Mouse (Mus musculus) stomach, embryonic 14.5 days (tissue): ENCODE measurements around the gene Unc79. TPM values are rescaled to one million over a fixed set of nuclear protein-coding genes. Genes with fewer than 3 reads are reported as not detected.

Source experiments
- ATAC-seq: fragments of 200-750 bp; cut with Nextera tagmentation; 2 replicates; pipeline ENCODE4 v1.8.0; 2017; ENCODE audit warnings: low read depth, moderate TSS enrichment; ENCODE audit not compliant: insufficient number of reproducible peaks, insufficient read depth, low FRiP score
- H3K27ac ChIP-seq: fragments of 300-500 bp; sonication (generic); 2 replicates; pipeline ENCODE4 v1.5.1; 2014; ENCODE audit warnings: mild to moderate bottlenecking, low read length, moderate library complexity, mixed read lengths
- H3K27me3 ChIP-seq: fragments of 300-500 bp; sonication (generic); 2 replicates; pipeline ENCODE4 v1.6.1; 2014; ENCODE audit warnings: low read length, control low read depth, mixed read lengths; ENCODE audit not compliant: control insufficient read depth, insufficient read depth
- H3K36me3 ChIP-seq: fragments of 300-500 bp; sonication (generic); 2 replicates; pipeline ENCODE4 v1.6.1; 2014; ENCODE audit warnings: mild to moderate bottlenecking, control low read depth, low read length, moderate library complexity, mixed read lengths; ENCODE audit not compliant: control insufficient read depth, insufficient read depth
- H3K4me1 ChIP-seq: fragments of 300-500 bp; sonication (generic); 2 replicates; pipeline ENCODE4 v1.6.1; 2014; ENCODE audit warnings: low read length, control low read depth, mixed read lengths; ENCODE audit not compliant: control insufficient read depth, insufficient read depth
- H3K4me2 ChIP-seq: fragments of 300-500 bp; sonication (generic); replicated peaks from 2 replicates; pipeline ENCODE4 v1.6.1; 2014; ENCODE audit warnings: low read depth, low read length, control low read depth
- H3K4me3 ChIP-seq: fragments of 300-500 bp; sonication (generic); 2 replicates; pipeline ENCODE4 v1.5.1; 2014; ENCODE audit warnings: low read depth, low read length, control low read depth
- H3K9ac ChIP-seq: fragments of 300-500 bp; sonication (generic); replicated peaks from 2 replicates; pipeline ENCODE4 v1.6.1; 2014; ENCODE audit warnings: low read depth, mild to moderate bottlenecking, control low read depth, low read length, moderate library complexity, mixed read lengths
- H3K9me3 ChIP-seq: fragments of 300-500 bp; sonication (generic); 2 replicates; pipeline ENCODE4 v1.6.1; 2016; ENCODE audit warnings: low read depth, low read length, control low read depth; ENCODE audit not compliant: control insufficient read depth
- WGBS: fragments of 180-500 bp; shearing (Covaris S2); extraction: QIAGEN DNeasy Blood & Tissue Kit; methylation state at CpG from one replicate; pipeline ENCODE4 v1.1.7; 2014; 5-methylcytosine and 5-hydroxymethylcytosine counted together
- polyA plus RNA-seq: library from polyadenylated mRNA; unstranded; fragments of >200 nt; fragmentation: Nextera tagmentation; extraction: Ambion mirVana; gene quantifications from 2 replicates; pipeline ENCODE4 v1.2.1, GENCODE M21; 2014

Unc79 gene
- polyA plus RNA-seq, 1 experiment from 2014 or later, result 1.1 TPM

DNA sequence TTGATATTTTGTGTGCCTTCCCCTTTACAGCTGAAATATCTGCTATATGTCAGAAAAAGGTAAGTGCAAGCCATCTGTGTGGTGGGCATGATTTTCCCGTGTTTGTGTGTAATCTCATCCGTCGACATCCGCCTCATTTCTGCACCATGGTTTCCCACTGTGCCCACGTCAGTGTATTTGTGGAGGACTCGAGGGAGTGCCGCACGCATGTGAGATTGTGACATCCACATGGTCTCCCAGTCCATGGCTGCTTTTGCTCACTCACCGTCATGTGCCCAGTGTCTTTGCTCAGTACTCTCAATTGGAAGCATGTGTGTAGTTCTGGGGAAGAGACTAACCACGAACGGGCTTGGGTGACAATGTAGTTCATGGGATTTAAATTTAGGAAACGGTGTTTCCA is 101.2 kb downstream of the Unc79 start:
- Histone ChIP-seq H3K36me3 (no peaks in the 10 kb centered on the region), H3K4me1 (no peaks in the 10 kb centered on the region), H3K9me3 (no peaks in the 10 kb centered on the region), H3K27me3 (no peaks in the 10 kb centered on the region), H3K9ac (no peak overlapping the region), H3K4me3 (no peak overlapping the region), H3K4me2 (no peak overlapping the region), H3K27ac (no peak overlapping the region)
- ATAC-seq, result no peak
- 94% methylated on average over 12 of the region's 12 CpGs for WGBS

DNA sequence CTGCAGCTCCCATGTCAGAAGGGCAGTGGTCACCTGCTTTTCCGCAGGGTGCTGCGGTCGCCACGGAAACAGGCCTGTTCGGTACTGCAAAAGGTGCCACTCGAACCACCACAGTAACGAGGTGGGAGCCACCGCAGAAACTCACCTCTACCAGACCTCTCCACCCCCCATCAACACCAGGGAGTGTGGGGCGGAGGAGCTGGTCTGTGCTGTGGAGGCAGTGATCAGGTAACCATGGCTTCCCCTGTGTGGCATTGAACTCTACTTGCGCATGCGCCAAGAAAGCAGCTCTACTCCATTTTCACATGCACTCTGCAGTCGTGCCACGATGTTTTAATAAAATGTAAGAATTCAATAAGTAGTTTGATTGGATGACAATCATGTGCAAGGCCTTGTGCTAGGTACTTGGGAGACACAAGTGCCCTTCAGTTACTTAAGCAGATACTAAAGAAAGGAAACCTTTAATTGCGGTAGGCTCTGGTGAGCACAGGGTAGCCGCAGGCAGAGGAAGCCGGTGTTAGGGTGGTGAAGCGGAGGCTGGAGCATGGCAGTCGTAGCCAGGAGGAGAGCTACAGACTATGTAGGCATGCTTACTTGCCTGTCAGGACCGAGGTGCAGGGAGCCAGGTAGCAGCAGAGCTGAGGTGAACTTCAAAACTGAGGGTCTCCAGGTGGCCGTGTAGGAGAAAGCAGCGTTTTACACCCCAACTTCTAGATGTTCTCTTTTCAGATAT is 110.8 kb downstream of the Unc79 start:
- no peak for ATAC-seq
- no peak overlapping the region for H3K4me3 ChIP-seq
- 81% methylated on average over 21 of the region's 21 CpGs for WGBS

DNA sequence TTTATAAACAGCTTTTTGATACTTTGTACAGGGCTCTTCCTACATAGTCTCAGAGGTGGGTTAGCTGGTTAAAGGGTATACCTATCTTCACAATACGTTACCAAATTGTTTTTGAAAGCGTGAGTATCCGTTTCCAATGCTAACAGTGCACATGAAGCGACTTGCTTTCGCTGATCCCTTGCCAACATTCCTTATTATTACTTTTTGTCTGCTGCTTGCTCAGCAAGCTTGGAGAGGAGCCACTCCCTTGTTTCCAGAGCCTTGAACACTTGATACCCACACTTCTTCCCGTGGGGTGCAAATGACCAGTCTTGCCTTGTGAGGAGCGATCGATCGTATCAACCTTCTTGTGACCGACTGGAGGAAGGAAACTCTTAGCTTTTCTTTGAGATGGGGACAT is 112.1 kb downstream of the Unc79 start:
- H3K4me2 ChIP-seq, result no peak overlapping the region
- H3K9ac ChIP-seq, result no peak overlapping the region
- WGBS, result 80% methylated on average over 10 of the region's 10 CpGs
- H3K36me3 ChIP-seq, result no peaks in the 10 kb centered on the region
- no peaks in the 10 kb centered on the region for H3K27me3 ChIP-seq
- no peak for ATAC-seq
- no peak overlapping the region for H3K4me3 ChIP-seq
- no peaks in the 10 kb centered on the region for H3K4me1 ChIP-seq
- no peak overlapping the region for H3K27ac ChIP-seq
- no peaks in the 10 kb centered on the region for H3K9me3 ChIP-seq

More for the DNA sequence above, 110.8 kb downstream of the Unc79 start:
- no peak overlapping the region for H3K4me2 ChIP-seq
- no peak overlapping the region for H3K9ac ChIP-seq
- no peak overlapping the region for H3K27ac ChIP-seq
- no peaks in the 10 kb centered on the region for H3K9me3 ChIP-seq
- H3K36me3 ChIP-seq, result no peaks in the 10 kb centered on the region
- no peaks in the 10 kb centered on the region for H3K4me1 ChIP-seq
- H3K27me3 ChIP-seq, result no peaks in the 10 kb centered on the region

DNA sequence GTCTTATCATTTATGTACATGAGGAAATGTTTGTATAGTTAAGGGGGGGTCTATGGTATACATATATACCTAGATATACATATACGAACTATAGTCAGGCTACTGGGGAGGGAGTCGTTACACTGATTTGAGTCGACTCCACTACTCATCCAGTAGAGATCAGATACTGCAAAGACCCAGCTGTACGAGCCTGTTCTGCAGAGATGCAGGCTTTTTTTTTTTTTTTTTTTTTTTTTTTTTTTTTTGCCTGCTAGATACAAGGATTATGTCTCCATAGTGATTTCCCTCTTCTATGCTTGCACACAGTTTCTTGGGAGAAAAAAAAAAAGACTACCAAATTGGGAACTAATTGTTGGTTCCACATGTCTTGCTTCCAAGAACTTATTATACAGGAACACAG is 113.5 kb downstream of the Unc79 start:
- 55% methylated on average over 4 of the region's 4 CpGs for WGBS

DNA sequence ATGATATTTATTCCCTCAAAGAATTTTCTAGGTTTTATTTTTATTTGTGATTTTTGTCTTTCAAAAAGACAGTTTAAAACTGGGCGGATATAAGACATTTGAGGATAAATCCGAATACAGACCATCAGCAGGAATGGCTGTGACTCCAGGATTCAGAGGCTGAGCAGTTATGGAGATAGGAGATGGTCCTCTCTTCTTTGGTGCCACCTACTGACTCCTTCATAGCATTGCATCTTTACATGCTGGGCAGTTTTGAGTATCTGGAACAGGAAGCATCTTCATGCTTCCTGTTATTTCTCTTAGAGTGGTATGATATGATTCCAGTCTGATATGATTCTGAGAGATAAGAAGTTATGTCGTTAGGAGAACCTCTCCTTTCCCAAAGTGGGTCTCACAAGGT is 116.3 kb downstream of the Unc79 start:
- Histone ChIP-seq H3K4me2 (no peak overlapping the region), H3K4me1 (no peaks in the 10 kb centered on the region), H3K4me3 (no peak overlapping the region), H3K27ac (no peak overlapping the region), H3K27me3 (no peaks in the 10 kb centered on the region), H3K9ac (no peak overlapping the region), H3K36me3 (no peaks in the 10 kb centered on the region), H3K9me3 (no peaks in the 10 kb centered on the region; the same call in 1 of the 2 replicates)
- 0 out of 2 replicates have a peak, but pooled peaks have one; percentile 49 for ATAC-seq
- WGBS, result 12% methylated on average over 3 of the region's 3 CpGs

More for the DNA sequence above, 113.5 kb downstream of the Unc79 start:
- no peaks in the 10 kb centered on the region for H3K27me3 ChIP-seq
- H3K4me2 ChIP-seq, result no peak overlapping the region
- H3K4me3 ChIP-seq, result no peak overlapping the region
- H3K9ac ChIP-seq, result no peak overlapping the region
- no peaks in the 10 kb centered on the region for H3K9me3 ChIP-seq
- no peak for ATAC-seq
- H3K27ac ChIP-seq, result no peak overlapping the region
- no peaks in the 10 kb centered on the region for H3K36me3 ChIP-seq
- H3K4me1 ChIP-seq, result no peaks in the 10 kb centered on the region

DNA sequence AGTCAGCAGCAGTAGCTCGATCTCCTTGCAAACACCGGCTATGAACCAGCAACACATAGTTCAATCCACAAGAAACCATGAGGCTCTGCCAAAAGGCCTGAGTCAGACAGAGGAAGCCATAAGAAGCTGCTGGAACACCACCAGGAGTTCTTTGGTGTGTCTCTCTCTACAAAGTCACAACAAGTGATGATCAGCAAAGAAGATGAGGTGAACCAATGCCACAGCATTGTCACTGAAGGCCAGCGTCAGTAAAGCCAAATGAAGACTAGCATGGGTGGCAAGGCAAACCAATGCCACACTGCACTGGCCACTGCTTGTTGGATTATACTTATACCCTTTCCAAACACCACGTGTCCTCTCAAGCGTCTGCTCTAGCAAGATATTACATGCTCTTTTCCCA is 119.5 kb downstream of the Unc79 start:
- H3K9me3 ChIP-seq, result no peaks in the 10 kb centered on the region; the same call in 1 of the 2 replicates
- H3K27me3 ChIP-seq, result no peaks in the 10 kb centered on the region
- no peaks in the 10 kb centered on the region for H3K4me1 ChIP-seq
- H3K4me3 ChIP-seq, result no peak overlapping the region
- no peak overlapping the region for H3K4me2 ChIP-seq
- no peak overlapping the region for H3K27ac ChIP-seq
- no peak for ATAC-seq
- no peaks in the 10 kb centered on the region for H3K36me3 ChIP-seq
- WGBS, result 85% methylated on average over 5 of the region's 5 CpGs
- no peak overlapping the region for H3K9ac ChIP-seq

DNA sequence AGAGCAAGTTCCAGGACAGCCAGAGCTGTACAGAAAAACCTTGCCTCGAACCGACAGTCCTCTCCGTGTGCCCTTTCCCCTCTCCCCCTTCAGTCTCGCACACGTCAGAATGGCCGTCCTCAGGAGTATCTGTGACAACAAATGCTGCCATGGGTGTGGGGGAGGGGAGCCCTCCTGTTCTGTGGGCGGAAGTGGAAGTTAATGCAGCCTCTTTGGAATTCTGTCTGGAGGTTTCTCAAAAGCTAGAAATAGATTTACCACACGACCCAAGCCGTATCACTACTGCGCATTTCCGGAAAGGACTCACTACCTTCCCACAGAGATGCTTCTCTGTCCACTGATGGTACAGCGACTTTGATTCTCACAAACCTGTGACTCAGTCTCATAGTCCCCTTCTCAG is 120.9 kb downstream of the Unc79 start:
- Histone ChIP-seq H3K9ac (no peak overlapping the region), H3K36me3 (no peaks in the 10 kb centered on the region), H3K27ac (no peak overlapping the region), H3K27me3 (no peaks in the 10 kb centered on the region), H3K9me3 (no peaks in the 10 kb centered on the region; the same call in 1 of the 2 replicates), H3K4me3 (no peak overlapping the region), H3K4me2 (no peak overlapping the region), H3K4me1 (no peaks in the 10 kb centered on the region)
- WGBS, result 46% methylated on average over 12 of the region's 12 CpGs
- no peak for ATAC-seq

DNA sequence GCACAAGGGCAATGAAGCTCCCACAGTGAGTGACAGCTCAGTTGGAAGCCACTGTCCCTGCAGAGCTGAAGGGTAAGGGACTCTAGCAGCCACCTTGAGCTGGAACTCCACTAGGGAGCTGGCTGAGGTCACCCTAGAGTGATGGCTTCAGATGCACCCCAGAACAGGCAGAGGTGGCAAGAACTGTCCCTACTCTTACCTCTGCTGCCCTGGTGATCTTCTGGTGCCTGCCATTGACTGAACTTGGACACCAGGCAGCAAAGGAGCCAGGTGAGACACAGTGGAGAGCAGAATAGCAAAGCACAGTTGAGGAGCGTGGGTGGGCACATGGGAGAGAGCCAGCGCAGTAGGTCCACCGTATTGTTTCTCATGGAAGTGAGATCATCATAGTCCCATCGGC is 125.3 kb downstream of the Unc79 start:
- Histone ChIP-seq H3K27me3 (no peaks in the 10 kb centered on the region), H3K9me3 (no peaks in the 10 kb centered on the region), H3K4me2 (no peak overlapping the region), H3K36me3 (no peaks in the 10 kb centered on the region), H3K4me3 (no peak overlapping the region), H3K27ac (no peak overlapping the region), H3K4me1 (no peaks in the 10 kb centered on the region), H3K9ac (no peak overlapping the region)
- ATAC-seq, result no peak
- WGBS, result 96% methylated on average over 4 of the region's 4 CpGs

DNA sequence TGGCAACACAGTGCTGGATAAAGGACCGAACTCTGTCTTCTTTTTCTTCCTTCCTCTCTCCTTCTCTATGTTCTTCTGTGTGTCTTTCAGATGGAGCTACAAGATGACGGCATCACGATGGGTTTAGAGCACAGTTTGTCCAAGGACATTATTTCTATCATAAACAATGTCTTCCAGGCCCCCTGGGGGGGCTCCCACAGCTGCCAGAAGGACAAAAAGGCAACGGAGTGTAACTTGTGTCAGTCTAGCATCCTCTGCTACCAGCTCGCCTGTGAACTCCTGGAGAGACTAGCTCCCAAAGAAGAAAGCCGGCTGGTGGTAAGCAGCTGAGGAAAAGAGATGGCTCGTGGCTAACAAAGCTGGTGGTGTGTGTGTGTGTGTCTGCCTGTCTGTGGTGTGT is 130.1 kb downstream of the Unc79 start:
- Histone ChIP-seq H3K4me2 (no peak overlapping the region), H3K4me1 (no peaks in the 10 kb centered on the region), H3K36me3 (no peaks in the 10 kb centered on the region), H3K9ac (no peak overlapping the region), H3K9me3 (no peaks in the 10 kb centered on the region), H3K27me3 (no peaks in the 10 kb centered on the region), H3K4me3 (no peak overlapping the region), H3K27ac (no peak overlapping the region)
- 50% methylated on average over 7 of the region's 7 CpGs for WGBS
- ATAC-seq, result no peak
